Mouse (Mus musculus): ENCODE data around the gene Plpp3.
A peak's percentile ranks its signal among the peaks of the same experiment; 100 is the strongest.

Plpp3 gene

DNA sequence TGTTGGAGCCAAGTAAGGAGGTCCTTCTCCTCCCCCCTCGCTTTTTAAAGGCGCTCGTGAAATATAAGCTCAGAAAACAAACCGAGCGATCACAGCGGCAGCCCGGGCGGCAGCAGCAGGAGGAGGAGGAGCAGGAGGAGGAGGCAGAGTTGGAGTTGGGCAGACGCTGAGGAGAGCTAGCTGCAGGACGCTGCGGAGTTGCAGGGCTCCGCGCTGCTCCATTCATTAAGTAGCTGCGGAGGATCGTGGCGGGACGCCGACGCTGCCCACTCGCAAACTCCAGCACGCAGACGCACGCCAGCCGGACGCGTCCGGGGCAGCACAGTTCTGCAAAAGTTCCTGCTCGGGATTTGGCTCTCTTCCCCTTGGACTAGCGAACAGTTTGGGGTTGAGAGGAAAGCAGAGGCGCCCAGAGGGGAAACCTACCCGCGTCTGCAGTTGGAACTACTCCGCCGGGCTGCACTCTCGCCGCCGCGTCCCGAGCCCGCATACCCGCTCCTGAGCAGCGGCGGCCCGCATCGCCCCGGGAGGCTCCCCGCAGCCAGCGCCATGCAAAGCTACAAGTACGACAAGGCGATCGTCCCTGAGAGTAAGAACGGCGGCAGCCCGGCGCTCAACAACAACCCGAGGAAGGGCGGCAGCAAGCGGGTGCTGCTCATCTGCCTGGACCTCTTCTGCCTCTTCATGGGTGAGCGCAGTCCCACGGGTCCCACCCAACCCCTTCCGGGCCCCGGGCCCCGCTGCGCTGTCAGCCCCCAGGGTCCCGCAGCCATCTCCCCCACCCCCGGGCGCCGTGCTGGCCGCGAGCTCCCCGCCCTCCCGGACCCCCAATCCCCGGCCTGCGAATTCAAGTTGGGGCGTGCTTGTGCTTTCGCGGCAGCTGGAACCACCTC is at the start of gene Plpp3:
TSS of gene Plpp3 (plus strand) at position 72 of the 893 bp plus-strand sequence.
- DNase-seq (ENCODE audit: low read depth, low spot score) = peak; percentile 93

DNA sequence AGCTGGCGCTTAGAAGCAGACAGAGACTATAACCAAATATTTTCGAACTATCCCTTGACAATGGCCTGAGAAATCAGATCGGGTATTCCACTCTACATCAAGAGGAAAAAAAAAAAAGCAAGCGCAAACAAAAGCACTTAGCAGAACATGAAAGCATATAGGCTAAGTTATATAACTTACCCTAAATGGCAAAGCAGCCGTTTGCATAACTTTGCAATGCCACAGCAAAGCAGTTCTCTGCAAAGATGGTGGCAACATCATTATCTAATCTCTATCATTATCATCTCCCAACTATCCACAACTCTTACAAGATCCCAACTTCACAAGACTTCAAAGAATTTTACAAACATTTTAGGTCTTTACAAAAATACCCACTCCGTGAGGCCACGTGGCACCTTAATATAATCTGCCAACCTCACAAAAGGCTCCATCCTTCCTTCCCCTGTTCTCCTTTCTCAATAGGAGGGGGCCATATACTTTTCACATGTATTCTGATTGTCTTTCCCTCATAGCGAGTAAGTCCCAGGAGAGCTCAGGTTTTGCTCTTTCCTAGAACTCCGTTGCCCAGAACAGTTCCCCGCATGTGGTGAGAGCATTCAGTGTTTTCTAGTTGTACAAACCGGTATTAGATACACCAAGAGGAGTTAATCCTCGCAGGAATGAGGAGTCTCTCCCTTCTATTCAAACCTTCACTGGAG is 49.1 kb upstream of the Plpp3 start:
- no peak for DNase-seq (ENCODE audit: low read depth, low spot score)

DNA sequence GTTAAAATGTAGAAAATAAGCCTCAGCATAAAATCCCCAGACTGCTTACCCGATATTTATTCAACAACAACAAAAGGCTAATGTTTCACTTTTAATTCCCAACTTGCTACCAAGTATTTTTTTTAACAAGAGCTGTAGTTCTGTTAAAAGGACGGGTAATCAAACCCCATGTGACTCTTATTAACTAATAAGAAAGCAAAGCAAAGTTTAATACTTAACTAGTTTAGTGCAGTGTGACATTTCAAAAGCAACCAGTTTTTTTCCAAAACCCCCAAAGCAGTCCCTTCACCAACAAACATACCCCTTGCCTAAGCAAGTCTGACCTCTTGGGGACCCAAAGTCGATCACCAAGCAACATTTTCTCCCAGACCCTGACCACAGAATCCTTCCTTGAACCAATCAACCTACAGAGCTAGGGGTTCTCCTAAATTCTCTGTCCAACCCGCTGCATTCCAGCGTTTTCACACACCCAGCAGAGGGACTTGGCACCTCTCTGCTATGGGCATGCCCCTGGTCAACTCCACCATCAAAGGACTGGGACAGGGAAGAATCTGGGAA is 48.4 kb upstream of the Plpp3 start:
- peak; percentile 20 for DNase-seq (ENCODE audit: low read depth, low spot score)

DNA sequence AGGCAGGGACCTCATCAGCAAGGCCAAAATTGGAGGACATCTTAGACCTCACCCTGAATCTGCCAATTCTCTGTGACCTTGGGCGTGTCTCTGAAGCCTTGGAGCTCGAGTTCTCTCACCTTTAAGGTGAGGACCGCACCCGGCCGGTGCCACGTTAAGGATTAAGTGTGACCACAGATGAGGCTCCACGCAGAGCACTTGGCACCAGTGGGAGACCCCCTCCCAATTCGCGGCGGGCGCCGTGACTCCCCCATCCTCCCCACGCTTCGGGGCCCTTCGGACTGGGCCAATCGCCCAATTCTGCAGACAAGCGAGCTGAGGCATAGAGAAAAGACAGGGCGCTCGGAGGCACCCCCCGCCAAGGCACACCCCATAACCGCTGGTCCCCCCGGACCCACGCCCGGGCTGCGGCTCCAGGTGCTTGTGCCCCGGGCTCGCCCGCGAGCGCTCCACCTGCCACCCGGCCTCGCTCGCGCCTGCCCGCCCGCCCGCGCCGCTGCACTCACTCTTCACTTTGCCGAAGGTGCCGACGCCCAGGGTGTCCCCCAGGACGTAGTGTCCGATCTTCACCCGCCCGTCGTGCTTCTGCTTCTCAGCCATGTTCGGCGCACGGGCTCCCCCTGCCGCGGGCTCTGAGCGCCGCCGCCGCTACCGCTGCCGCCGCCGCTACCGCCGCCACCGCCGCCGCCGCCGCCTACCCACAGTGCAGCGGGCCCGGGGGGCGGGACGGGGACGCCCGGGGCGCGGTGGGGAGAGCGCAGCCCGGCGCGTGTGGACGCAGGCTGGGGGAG is 47.8 kb upstream of the Plpp3 start, which contains the start of gene Prkaa2:
TSS of gene Prkaa2 (minus strand) at position 692 of the 791 bp plus-strand sequence.
- DNase-seq (ENCODE audit: low read depth, low spot score) = peak; percentile 40

DNA sequence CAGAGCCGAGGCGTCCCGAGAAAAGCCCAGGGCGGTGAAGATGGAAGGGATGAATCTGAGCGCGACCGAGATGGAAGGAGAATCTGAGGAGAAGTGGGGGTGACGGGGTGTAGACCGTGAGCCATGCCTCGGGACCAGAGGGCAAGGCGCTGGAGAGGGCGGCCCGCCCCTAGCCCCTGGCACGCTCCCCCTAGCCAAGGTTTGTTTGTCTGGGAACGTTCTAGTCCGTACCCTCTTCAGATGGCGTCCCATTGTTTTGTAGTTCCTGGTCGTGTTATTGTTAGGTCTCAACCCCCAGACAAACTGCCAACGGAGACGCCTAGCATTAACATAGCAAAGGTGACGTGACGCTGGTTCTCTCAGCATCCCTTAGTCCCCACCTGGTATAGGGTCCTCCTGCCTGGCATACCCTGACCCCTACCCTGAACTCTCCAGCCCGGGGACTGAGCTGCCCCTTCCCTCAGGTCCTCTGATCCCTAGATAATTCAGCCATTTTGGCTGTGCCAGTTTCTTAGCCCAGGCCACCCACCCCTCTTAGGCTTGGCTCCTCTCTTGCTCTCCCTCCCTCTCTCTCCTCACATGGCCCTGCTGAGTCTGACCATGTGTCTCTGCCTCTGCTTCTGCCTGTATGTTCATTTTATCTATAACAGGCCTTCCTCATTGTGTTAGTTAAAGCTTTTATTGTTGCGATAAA is 47.0 kb upstream of the Plpp3 start:
- DNase-seq (ENCODE audit: low read depth, low spot score) = peak; percentile 37

DNA sequence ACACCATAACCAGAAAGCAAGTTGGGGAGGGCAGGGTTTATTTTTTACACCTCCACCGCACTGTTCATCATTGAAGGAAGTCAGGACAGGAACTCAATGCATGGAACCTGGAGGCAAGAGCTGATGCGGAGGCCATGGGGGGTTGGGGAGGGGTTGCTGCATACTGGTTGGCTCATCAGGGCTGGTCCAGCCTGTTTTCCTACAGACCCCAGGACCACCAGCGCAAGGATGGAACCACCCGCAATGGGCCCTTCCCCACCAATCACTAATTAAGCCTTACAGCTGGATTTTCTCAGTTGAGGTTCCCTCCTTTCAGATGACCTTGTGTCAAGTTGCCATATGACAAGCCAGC is 46.5 kb upstream of the Plpp3 start:
- no peak for DNase-seq (ENCODE audit: low read depth, low spot score)

DNA sequence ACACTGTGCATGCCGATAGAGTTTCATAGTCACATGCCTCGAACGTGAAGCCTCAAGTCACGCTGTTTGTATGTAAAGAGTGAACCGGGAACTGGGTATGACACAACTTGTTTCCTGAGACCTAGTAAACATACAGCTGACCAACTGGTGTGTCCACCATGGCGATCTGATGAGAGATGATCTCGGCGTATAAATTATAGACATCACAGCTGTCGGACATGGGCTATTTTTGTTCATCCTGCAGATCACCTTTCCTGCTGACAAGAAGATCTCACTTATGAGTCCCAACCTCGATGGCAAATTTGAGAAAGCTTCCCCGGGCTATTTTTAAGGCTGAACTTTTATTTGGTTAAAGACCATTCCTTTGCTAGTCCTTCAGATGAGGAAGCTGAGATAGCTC is 45.4 kb upstream of the Plpp3 start:
- no peak for DNase-seq (ENCODE audit: low read depth, low spot score)

DNA sequence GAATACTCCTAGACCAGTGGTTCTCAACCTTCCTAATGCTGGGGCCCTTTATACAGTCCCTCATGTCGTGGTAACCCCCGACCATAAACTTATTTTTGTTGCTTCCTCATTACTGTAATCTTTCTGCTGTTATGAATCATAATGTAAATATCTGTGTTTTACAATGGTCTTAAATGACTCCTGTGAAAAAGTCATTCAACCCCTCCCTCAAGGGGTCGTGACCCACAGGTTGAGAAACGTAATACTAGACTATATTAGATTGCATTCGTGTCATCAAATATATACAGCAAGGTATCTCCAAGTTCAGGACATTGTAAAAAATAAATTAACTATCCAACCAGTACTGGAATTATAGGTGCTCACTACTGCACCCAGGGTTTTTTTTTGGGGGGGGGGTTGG is 44.1 kb upstream of the Plpp3 start:
- no peak for DNase-seq (ENCODE audit: low read depth, low spot score)

DNA sequence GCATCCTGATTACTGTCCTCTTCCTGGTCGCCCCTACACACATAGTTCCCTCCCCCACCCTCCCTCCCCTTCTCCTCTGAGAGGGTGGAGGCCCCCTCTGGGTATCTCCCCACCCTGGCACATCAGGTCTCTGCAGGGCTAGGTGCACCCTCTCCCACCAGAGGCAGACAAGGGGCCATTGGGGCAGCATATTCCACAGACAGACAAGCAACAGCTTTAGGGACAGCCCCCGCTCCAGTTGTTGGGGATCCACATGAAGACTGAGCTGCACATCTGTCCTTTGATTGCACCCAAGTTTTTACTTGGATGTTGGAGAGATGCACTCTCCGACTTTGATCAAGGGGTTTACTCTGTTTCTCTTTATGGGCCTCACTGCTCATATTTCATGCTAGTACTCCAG is 43.7 kb upstream of the Plpp3 start:
- no peak for DNase-seq (ENCODE audit: low read depth, low spot score)

DNA sequence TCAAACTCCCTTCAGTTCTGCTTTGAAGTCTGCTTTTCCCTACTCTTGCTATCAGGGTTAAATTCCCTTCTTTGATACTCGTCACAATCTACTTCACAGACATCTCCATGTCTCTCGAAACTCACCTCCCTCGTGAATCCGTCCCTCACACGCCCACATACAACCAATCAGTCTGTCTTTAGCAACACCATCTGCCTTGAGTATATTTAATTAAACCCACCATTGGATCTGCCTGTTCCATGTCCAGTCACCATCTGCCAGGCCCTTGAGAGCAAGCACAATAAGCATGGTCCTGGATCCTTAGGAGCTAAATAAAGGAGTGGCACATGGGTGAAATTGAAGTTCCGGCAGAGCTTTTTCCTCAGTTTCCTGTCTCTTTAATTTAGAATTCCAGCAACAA is 36.1 kb upstream of the Plpp3 start:
- DNase-seq (ENCODE audit: low read depth, low spot score) = no peak

DNA sequence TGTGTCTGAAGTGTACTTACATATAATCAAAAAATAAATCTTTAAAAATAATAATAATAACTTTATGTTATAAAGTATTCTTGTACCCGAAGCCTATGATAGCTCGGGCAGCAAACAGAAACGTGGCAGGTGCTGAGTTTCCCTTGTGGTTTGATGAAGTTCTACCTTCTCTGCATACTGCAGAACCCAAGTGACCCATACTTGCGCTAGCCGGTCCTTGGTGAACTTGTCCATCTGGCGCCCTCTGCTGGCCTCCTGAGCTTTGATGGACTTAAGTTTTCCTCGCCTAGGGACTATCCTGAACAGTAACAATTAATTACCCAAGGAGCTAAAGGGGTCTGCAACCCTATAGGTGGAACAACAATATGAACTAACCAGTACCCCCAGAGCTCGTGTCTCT is 34.7 kb upstream of the Plpp3 start:
- DNase-seq (ENCODE audit: low read depth, low spot score) = peak; percentile 66

DNA sequence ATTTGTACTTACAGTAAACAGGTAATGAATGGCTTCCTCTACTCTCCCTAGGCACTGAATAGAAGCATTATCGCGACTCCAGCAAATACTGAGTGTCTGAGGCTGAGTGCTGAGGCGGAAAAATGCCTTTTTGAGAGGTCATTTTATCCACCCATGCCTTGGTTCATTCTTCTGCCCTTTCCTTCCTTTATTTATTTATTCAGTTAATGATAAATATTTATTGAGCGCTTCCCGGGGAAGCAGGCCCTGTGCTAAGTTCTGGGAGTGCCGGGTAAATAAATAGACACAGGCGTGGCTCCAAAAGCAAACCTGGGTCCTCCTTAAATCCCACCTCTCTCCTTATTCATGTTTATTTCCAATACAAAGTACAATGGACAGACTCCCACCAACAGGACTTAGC is 27.9 kb upstream of the Plpp3 start:
- no peak for DNase-seq (ENCODE audit: low read depth, low spot score)

DNA sequence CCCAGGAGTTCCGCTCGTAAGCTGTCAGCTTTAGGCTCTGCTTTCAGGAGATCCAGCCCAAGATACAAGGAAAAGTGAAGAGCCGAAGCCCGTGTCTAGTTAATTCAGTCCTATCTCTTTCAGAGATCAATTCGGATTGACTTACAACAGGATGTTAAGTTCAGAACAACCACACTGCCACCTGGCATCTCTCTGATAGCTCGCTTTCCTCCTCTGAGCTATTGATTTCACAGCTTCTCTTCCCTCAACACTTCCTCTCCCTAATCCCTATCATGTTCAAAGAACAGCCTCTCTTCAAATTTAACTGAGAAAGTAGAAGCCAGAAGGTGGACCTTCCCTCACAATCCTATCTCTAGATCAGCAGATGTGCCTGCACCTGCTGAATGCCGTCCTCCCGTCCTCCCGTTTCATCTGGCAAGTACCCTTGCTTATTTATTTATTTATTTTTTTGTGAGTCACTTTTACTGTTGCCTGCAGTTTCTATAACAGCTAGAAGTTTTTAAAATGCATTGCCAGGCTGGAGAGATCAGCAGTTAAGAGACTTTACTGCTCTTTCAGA is 25.3 kb upstream of the Plpp3 start:
- no peak for DNase-seq (ENCODE audit: low read depth, low spot score)

DNA sequence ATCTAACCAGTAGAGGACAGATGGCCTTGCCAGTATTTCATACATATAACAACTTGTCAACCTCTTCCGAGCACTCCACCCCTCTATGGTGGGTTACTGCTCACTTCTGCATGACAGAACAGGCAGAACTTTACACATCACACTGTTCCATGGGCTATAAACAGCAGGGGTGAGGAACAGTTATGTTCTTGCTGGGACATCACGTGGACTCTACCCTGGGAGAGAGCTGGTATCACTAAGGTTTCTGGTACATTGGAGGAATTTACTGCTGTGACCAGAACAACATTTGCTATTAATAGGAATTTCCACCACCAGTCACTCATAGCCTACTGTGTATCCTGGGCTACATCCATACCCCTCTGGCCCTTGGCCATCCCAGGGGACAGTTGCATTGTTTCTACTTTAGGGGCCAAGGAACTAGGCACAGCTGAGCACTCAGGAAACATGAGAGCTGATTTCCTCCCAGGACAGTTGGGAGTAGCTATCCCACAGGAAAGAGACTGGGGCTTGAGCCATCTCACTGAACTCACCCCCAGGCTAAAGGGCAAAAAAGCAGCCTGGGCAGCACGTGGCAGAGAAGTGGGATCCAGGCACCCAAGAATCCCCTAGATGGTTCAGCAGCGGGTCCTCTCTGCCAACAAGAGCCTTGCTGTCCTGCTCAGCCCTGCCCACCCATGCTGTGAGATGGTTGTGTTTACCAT is 23.6 kb upstream of the Plpp3 start:
- no peak for DNase-seq (ENCODE audit: low read depth, low spot score)

DNA sequence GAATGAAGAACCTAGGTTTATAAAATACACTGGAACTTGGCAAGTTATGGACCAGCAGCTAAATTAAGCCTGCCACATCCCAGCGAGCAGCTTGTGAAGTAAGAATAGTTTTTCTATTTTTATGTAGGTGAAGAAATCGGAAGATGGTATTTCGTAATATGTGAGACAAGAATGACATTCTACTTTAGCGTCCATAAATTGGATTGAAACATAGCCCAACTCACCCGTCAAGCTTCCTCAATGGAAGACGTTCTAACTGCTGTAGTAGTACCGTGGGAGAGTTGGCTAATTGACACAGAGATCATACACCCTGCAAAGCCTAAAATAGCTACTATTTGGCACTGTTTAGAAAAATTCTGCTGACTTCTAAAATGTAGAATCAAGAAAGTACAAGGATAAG is 7.7 kb upstream of the Plpp3 start:
- no peak for DNase-seq (ENCODE audit: low read depth, low spot score)

DNA sequence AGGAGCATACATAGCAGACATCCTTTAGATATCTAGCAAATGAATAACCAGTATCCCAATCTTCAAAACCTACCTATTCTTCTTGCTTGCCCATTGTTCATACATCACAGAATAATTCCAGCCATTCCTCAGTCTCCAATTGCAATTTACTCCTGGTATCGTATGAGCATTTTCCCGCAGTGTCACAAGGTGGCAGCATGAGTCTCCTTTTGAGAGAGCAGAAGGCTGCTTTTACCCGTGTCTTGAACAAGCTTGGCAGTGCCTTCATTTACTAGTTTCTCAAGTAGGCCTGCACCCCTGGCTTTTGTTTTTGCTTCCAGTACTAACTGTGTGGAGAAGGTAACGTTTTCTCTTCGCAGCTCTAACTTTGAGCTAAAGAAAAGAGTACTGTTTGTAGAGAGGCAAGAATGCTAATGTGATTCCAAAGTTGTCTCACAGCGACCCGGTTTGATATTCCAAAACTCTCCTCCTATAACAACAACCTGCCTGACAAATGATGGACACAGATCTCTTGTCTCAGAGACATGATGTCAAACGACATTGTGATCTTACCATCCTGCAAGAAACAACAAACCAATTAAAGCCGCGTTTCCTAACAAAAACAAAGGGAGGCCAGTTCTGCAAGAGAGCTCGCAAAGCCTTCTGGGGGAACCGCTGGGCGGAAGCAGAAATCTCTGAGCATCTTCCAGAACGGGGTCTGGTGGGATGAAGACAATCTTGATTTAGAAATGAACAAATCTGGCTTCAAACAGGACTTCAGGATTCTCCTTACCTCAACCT is 5.0 kb upstream of the Plpp3 start:
- peak; percentile 81 for DNase-seq (ENCODE audit: low read depth, low spot score)

DNA sequence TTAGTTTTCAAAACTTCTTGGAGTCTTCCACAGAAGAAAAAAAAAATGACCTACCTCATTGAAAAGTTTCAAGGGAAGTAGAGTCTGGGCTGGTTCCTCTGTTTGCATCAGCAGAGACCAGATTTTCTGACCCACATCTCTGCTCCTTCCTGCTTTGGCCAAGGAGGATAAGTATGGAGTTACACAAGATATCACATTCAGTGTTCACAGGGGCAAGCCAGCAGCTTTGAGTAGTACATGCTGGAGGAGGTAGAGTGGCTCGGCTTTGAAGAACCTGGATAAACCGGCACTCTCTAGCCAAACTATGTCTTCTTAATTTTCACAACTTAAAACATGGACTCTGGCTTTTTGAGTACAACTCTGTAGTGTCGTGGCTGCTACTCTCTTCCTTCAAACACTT is 3.9 kb upstream of the Plpp3 start:
- no peak for DNase-seq (ENCODE audit: low read depth, low spot score)

DNA sequence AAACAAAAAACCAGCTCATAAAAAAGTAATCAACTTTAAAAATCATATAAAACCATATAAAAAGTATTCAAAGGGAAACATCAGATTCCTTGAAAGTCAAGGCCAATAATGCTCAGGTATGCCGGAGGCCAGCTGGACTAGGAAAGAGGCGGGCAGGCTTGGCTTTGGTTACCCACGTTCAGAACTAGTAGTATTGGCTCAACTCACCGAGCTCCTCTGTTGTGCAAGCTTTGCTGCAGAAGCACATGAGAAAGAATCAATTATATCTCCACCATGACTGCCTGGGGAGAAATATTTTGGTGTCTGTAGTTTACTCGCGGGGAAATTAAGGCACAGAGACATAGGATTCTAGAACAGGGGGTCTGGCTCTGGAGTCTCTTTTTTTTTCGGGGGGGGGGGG is 866 bp upstream of the Plpp3 start:
- no peak for DNase-seq (ENCODE audit: low read depth, low spot score)

DNA sequence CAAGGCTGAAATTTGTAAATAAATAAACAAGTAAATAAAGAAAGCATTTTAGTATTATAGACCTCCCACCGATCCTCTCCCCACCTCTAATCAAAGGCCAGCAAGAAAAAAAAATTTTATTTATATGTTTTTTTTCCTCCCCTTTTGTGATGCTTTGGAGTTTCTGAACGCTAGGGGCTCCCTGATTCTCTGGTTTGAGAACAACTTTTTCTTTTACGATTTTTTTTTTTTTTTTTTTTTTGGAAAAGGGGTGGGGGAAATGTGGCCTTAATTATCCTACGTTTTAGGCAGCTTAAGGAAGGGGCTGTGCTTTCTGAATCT is 232 bp upstream of the Plpp3 start:
- no peak for DNase-seq (ENCODE audit: low read depth, low spot score)

DNA sequence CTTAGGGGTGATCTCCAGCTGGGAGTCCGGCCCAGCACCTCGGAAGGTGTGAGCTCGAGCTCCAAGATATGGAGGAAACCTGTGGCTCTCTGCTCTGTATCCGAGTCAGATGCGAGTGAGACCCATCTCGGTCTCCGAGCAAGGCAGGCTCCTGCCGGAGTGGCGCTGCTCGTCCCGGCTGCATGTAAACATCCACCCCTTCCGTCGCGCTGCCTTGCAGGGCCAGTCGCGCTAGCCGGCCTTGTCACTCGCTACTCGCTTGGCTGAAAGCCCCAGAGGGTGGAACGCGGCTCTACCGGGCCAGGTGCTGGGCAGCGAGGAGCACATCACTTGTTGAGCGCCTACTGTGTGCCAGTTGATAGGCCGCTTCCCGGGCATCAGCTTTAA is 1.0 kb downstream of the Plpp3 start:
- DNase-seq (ENCODE audit: low read depth, low spot score) = peak; percentile 78

Measured in mesoderm, embryonic 11.5 days (tissue).